Mouse (Mus musculus) embryonic facial prominence, embryonic 13.5 days (tissue): ENCODE measurements at regions not wholly inside any gene's neighbourhood (a gene's known extent, or its start where the extent isn't known, plus 50 kb on each side); places are given as distances from the start of the nearest gene placed in this dataset.

Source experiments
- ATAC-seq: fragments of 200-750 bp; cut with Nextera tagmentation; 2 replicates; pipeline ENCODE4 v1.8.0; 2017; ENCODE audit warnings: low read depth; ENCODE audit not compliant: insufficient number of reproducible peaks, insufficient read depth, low FRiP score, low TSS enrichment
- H3K27ac ChIP-seq: fragments of 300-500 bp; sonication (generic); 2 replicates; pipeline ENCODE4 v1.5.1; 2015; ENCODE audit warnings: moderate library complexity, mild to moderate bottlenecking, inconsistent platforms
- H3K27me3 ChIP-seq: fragments of 300-500 bp; sonication (generic); 2 replicates; pipeline ENCODE4 v1.6.1; 2015; ENCODE audit warnings: mild to moderate bottlenecking, inconsistent platforms
- H3K36me3 ChIP-seq: fragments of 300-500 bp; sonication (generic); 2 replicates; pipeline ENCODE4 v1.6.1; 2015; ENCODE audit warnings: mild to moderate bottlenecking, inconsistent platforms
- H3K4me1 ChIP-seq: fragments of 300-500 bp; sonication (generic); 2 replicates; pipeline ENCODE4 v1.6.1; 2015; ENCODE audit warnings: inconsistent platforms
- H3K4me2 ChIP-seq: fragments of 300-500 bp; sonication (generic); 2 replicates; pipeline ENCODE4 v1.6.1; 2015; ENCODE audit warnings: moderate library complexity, mild to moderate bottlenecking, inconsistent platforms
- H3K4me3 ChIP-seq: fragments of 300-500 bp; sonication (generic); 2 replicates; pipeline ENCODE4 v1.5.1; 2015; ENCODE audit warnings: mild to moderate bottlenecking, inconsistent platforms
- H3K9ac ChIP-seq: fragments of 300-500 bp; sonication (generic); 2 replicates; pipeline ENCODE4 v1.6.1; 2015; ENCODE audit warnings: mild to moderate bottlenecking, inconsistent platforms
- H3K9me3 ChIP-seq: fragments of 300-500 bp; sonication (generic); 2 replicates; pipeline ENCODE4 v1.6.1; 2016; ENCODE audit warnings: inconsistent platforms
- WGBS: fragments of 180-500 bp; shearing (Covaris S2); methylation state at CpG from one replicate; pipeline ENCODE4 v1.1.7; 2015; ENCODE audit warnings: mixed read lengths; 5-methylcytosine and 5-hydroxymethylcytosine counted together

- WGBS, result 72% methylated on average over 6 of the region's 6 CpGs
- Histone ChIP-seq H3K27ac (no peak overlapping the region), H3K36me3 (no peaks in the 10 kb centered on the region), H3K4me1 (peaks cover 5% of the 10 kb centered on the region; the same call in 1 of the 2 replicates), H3K4me2 (no peak overlapping the region), H3K9me3 (no peaks in the 10 kb centered on the region), H3K9ac (no peak overlapping the region), H3K4me3 (no peak overlapping the region), H3K27me3 (no peaks in the 10 kb centered on the region)
- ATAC-seq, result no peak
These were observed 53.5 kb upstream of the Ralgapa2 start for GRCm38 (mm10) chr2:146565693-146566092.

DNA sequence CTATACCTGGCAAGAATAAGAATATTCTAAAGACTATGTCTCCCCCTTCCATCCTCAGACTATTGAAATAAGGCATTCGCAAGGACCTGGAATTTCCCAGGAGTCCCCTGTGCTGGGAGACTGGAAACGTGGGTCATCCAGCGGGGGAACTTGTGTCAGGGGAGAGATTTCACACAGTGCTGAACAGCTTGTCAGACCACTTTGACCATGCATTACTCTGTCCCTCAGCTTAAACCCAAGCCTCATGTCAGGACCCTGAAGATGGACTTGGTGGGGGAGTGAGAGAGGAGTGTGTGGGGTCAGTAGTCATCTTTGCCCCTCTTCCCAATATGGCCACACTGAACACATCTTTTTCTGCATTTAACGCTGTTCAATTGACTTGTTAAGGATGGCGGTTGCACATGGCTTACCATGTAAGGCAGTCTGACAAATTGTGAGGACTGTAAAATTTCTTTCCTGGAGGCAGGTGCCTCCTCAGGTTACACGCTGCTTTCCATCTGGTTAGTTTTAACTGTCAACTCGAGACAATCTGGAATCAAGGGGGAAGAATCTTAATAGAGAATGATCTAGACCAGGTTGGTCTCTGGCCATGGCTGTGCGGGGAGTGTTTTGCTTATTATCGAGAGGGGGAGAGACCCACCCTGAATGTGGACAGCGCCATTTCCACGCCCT is 56.2 kb upstream of the Ralgapa2 start:
- Histone ChIP-seq H3K4me1 (no peaks in the 10 kb centered on the region), H3K27ac (no peak overlapping the region), H3K9ac (no peak overlapping the region), H3K4me3 (no peak overlapping the region), H3K9me3 (no peaks in the 10 kb centered on the region), H3K27me3 (no peaks in the 10 kb centered on the region), H3K36me3 (no peaks in the 10 kb centered on the region), H3K4me2 (no peak overlapping the region)
- ATAC-seq, result no peak
- WGBS, result 39% methylated on average over 11 of the region's 11 CpGs

GRCm38 (mm10) chr2:146571036-146571435 is 58.9 kb upstream of the Ralgapa2 start:
- Histone ChIP-seq H3K4me2 (no peak overlapping the region), H3K27me3 (no peaks in the 10 kb centered on the region), H3K9me3 (no peaks in the 10 kb centered on the region), H3K4me1 (peaks cover 6% of the 10 kb centered on the region), H3K9ac (no peak overlapping the region), H3K4me3 (no peak overlapping the region), H3K36me3 (no peaks in the 10 kb centered on the region), H3K27ac (no peak overlapping the region)
- ATAC-seq, result no peak
- 88% methylated on average over 11 of the region's 11 CpGs for WGBS

DNA sequence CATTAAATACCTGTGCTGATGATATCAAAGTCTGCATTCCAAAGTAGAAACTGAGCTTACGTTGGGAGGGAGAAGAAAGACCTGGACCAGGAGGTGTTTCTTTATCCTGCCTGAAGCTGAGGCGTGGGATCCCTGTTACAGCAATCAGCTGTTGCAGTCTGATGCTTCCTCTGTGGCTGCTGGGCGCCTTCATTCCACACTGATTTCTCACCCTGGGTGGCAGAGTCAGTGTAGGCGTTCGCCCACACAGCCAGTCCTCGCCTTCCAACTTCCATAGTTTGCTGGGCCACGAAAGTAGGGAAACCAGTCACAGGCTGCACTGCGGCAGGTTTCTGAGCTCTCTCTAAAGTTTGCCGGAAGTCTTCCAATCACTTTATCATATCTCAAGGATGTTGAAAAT is 59.7 kb upstream of the Ralgapa2 start:
- Histone ChIP-seq H3K4me3 (no peak overlapping the region), H3K4me1 (peaks cover 11% of the 10 kb centered on the region), H3K4me2 (no peak overlapping the region), H3K9ac (no peak overlapping the region), H3K9me3 (no peaks in the 10 kb centered on the region), H3K27me3 (no peaks in the 10 kb centered on the region), H3K27ac (no peak overlapping the region), H3K36me3 (no peaks in the 10 kb centered on the region)
- 85% methylated on average over 9 of the region's 9 CpGs for WGBS
- no peak for ATAC-seq

- no peaks in the 10 kb centered on the region for H3K27me3 ChIP-seq
- H3K4me3 ChIP-seq, result no peak overlapping the region
- peaks cover 11% of the 10 kb centered on the region for H3K4me1 ChIP-seq
- no peak for ATAC-seq
- no peak overlapping the region for H3K4me2 ChIP-seq
- H3K9ac ChIP-seq, result no peak overlapping the region
- 24% methylated on average over 3 of the region's 3 CpGs for WGBS
- H3K27ac ChIP-seq, result peak overlapping the region; percentile 12; the same call in 1 of the 2 replicates
- no peaks in the 10 kb centered on the region for H3K9me3 ChIP-seq
- H3K36me3 ChIP-seq, result no peaks in the 10 kb centered on the region
These were observed 63.6 kb upstream of the Ralgapa2 start for GRCm38 (mm10) chr2:146575610-146576297.

DNA sequence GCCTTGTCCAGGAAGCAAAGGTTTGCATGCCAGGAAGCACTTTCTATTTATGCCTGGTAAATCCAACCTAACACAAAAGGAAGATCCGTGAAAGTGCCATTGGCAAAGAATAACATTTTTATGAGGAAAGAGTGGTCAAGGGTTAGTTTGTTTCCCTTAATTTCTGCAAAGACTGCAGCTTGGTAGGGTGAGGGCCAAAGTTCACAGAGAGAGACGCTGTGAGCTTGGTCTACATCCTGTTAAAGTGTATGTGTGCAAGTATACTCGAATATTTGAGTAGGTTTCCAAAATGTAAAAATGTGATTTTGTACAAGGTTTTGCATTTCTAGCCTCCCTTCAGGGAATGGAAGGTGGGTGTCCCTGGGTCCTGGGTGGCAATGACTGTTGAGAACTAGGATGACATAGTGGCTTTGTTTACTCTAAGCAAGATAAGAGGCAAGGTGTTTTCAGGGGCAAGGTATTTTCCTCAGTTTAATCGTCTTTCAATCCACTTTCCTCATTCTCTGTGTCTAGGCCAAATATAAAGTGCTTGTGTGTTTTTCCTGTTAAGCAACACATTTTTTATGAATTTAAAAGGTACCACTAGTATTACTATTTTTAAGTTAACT is 64.3 kb upstream of the Ralgapa2 start:
- no peak overlapping the region for H3K4me2 ChIP-seq
- no peak for ATAC-seq
- no peak overlapping the region for H3K4me3 ChIP-seq
- H3K27ac ChIP-seq, result 0 out of 2 replicates have a peak overlapping the region, but pooled peaks have one; percentile 12
- H3K36me3 ChIP-seq, result no peaks in the 10 kb centered on the region
- H3K9ac ChIP-seq, result no peak overlapping the region
- H3K4me1 ChIP-seq, result peaks cover 11% of the 10 kb centered on the region
- no peaks in the 10 kb centered on the region for H3K27me3 ChIP-seq
- no peaks in the 10 kb centered on the region for H3K9me3 ChIP-seq
- 32% methylated on average over 4 of the region's 4 CpGs for WGBS

DNA sequence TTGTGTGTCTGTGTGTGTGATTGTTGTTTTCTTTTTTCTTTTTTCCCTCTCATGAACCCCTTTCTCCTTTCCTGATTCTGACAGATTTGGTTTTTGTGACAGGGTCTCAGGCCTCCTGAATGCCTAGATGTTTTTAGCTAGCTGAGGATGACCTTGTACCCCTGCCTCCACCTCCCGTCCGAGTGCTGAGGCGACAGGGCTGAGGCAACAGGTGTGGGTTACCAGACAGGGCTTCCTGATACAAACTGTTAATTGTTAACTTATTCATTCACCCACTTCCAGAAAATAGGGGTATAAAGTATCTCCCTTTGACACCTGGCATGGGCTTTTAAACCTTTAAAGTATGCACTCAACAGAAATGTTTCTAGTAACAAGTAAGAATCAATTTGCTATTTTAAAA is 65.0 kb upstream of the Ralgapa2 start:
- H3K4me1 ChIP-seq, result peaks cover 11% of the 10 kb centered on the region
- H3K9ac ChIP-seq, result no peak overlapping the region
- H3K36me3 ChIP-seq, result no peaks in the 10 kb centered on the region
- H3K27me3 ChIP-seq, result no peaks in the 10 kb centered on the region
- no peak overlapping the region for H3K4me3 ChIP-seq
- no peaks in the 10 kb centered on the region for H3K9me3 ChIP-seq
- WGBS, result 42% methylated on average over 3 of the region's 3 CpGs
- no peak overlapping the region for H3K4me2 ChIP-seq
- no peak overlapping the region for H3K27ac ChIP-seq
- no peak for ATAC-seq

- WGBS, result 81% methylated on average over 3 of the region's 3 CpGs
- H3K27ac ChIP-seq, result no peak overlapping the region
- no peak overlapping the region for H3K9ac ChIP-seq
- no peak overlapping the region for H3K4me3 ChIP-seq
- ATAC-seq, result no peak
- no peaks in the 10 kb centered on the region for H3K9me3 ChIP-seq
- no peak overlapping the region for H3K4me2 ChIP-seq
- H3K36me3 ChIP-seq, result no peaks in the 10 kb centered on the region
- H3K4me1 ChIP-seq, result peaks cover 3% of the 10 kb centered on the region; the same call in 1 of the 2 replicates
- H3K27me3 ChIP-seq, result no peaks in the 10 kb centered on the region
These were observed 69.1 kb upstream of the Ralgapa2 start for GRCm38 (mm10) chr2:146581220-146581619.

- ATAC-seq, result no peak
- H3K4me1 ChIP-seq, result no peaks in the 10 kb centered on the region
- no peak overlapping the region for H3K4me2 ChIP-seq
- no peak overlapping the region for H3K27ac ChIP-seq
- no peak overlapping the region for H3K9ac ChIP-seq
- no peaks in the 10 kb centered on the region for H3K9me3 ChIP-seq
- H3K27me3 ChIP-seq, result no peaks in the 10 kb centered on the region
- no peak overlapping the region for H3K4me3 ChIP-seq
- H3K36me3 ChIP-seq, result no peaks in the 10 kb centered on the region
These were observed 71.8 kb upstream of the Ralgapa2 start for GRCm38 (mm10) chr2:146583807-146584388.

DNA sequence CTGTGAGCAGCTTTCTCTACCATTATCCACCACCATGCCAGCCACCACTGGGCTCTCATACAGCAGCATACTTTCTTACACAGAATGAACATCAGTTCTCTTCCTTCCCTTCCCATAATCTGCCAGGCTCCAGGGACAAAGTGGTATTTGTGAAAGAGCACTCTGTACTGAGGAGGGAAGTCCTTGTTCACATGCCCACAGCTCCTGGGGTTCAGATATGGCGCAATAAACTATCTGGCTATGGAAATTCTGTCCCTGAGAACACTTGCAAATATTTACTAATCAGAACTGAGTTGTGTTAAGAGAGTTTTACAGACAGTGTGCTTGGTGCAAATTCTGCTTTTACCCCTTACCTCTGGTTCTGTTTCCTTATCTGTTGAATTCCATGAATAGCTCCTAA is 74.2 kb upstream of the Ralgapa2 start:
- WGBS, result 93% methylated on average over 1 of the region's 1 CpGs
- Histone ChIP-seq H3K4me2 (no peak overlapping the region), H3K27ac (no peak overlapping the region), H3K27me3 (no peaks in the 10 kb centered on the region), H3K4me3 (no peak overlapping the region), H3K9ac (no peak overlapping the region), H3K36me3 (no peaks in the 10 kb centered on the region), H3K4me1 (no peaks in the 10 kb centered on the region), H3K9me3 (no peaks in the 10 kb centered on the region)
- no peak for ATAC-seq

GRCm38 (mm10) chr2:146586981-146587380 is 74.8 kb upstream of the Ralgapa2 start:
- H3K36me3 ChIP-seq, result no peaks in the 10 kb centered on the region
- H3K27me3 ChIP-seq, result no peaks in the 10 kb centered on the region
- WGBS, result 37% methylated on average over 3 of the region's 3 CpGs
- H3K9me3 ChIP-seq, result no peaks in the 10 kb centered on the region
- no peak overlapping the region for H3K9ac ChIP-seq
- ATAC-seq, result no peak
- H3K4me1 ChIP-seq, result no peaks in the 10 kb centered on the region
- no peak overlapping the region for H3K4me2 ChIP-seq
- H3K27ac ChIP-seq, result no peak overlapping the region
- H3K4me3 ChIP-seq, result no peak overlapping the region

DNA sequence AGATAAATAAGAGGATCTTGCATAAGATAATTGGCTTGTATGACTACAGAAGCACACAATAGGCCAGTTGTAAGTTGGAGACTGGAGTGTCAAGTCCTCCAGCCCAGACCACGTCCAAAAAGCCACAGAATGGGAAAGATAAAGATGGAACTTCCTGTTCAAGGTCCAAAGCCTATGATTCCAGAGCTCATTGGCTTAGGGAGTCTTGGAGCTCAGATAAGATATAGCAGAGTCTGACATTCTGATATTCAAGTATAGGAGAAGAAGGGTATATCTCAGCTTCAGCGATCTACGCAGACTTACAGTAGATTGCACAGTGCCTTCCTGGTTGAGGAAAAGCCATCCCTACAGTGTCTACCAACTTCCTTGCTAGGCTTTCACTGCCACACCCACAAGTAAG is 77.7 kb upstream of the Ralgapa2 start:
- Histone ChIP-seq H3K4me2 (no peak overlapping the region), H3K9ac (no peak overlapping the region), H3K9me3 (no peaks in the 10 kb centered on the region), H3K4me3 (no peak overlapping the region), H3K36me3 (no peaks in the 10 kb centered on the region), H3K27me3 (no peaks in the 10 kb centered on the region), H3K27ac (0 out of 2 replicates have a peak overlapping the region, but pooled peaks have one; percentile 2), H3K4me1 (no peaks in the 10 kb centered on the region)
- ATAC-seq, result no peak
- 81% methylated on average over 3 of the region's 3 CpGs for whole genome bisulfite sequencing
